Mouse (Mus musculus) T-helper 1 cell (primary cell): ENCODE results near the gene Tbcel.

Source experiments
- in situ Hi-C: fragments of 300-600 bp; cut with MboI, MseI; formaldehyde crosslinking; loops from one replicate; pipeline ENCODE4 v1.15.1; 2025; ENCODE audit warnings: high pct_unique_total_duplicates

Gene Tbcel

GRCm38 (mm10) chr9:42486913-42487312 is 20.7 kb downstream of the Tbcel start:
- in situ Hi-C loops, result no loop called here

- in situ Hi-C loops, result no loop called here
These were observed 22.9 kb downstream of the Tbcel start for GRCm38 (mm10) chr9:42484667-42485066.

- in situ Hi-C loops, result no loop called here
These were observed 24.7 kb downstream of the Tbcel start for GRCm38 (mm10) chr9:42482944-42483343.

- in situ Hi-C loops, result no loop called here
These were observed 31.4 kb downstream of the Tbcel start for GRCm38 (mm10) chr9:42476166-42476565.

- in situ Hi-C loops, result no loop called here
These were observed 33.4 kb downstream of the Tbcel start for GRCm38 (mm10) chr9:42474244-42474643.

GRCm38 (mm10) chr9:42471921-42472747 is 35.5 kb downstream of the Tbcel start:
- in situ Hi-C loops, result no loop called here

GRCm38 (mm10) chr9:42471214-42471613 is 36.4 kb downstream of the Tbcel start:
- in situ Hi-C loops, result no loop called here

GRCm38 (mm10) chr9:42469323-42469722 is 38.3 kb downstream of the Tbcel start:
- in situ Hi-C loops, result no loop called here

GRCm38 (mm10) chr9:42468360-42468759 is 39.2 kb downstream of the Tbcel start:
- in situ Hi-C loops, result no loop called here

- in situ Hi-C loops, result no loop called here
These were observed 40.3 kb downstream of the Tbcel start for GRCm38 (mm10) chr9:42467116-42467815.

- in situ Hi-C loops, result no loop called here
These were observed 41.9 kb downstream of the Tbcel start for GRCm38 (mm10) chr9:42465661-42466091.

- in situ Hi-C loops, result no loop called here
These were observed 43.4 kb downstream of the Tbcel start for GRCm38 (mm10) chr9:42464181-42464580.

- in situ Hi-C loops, result no loop called here
These were observed 44.2 kb downstream of the Tbcel start for GRCm38 (mm10) chr9:42463220-42463989.

GRCm38 (mm10) chr9:42462585-42463219 is 44.9 kb downstream of the Tbcel start:
- in situ Hi-C loops, result no loop called here

GRCm38 (mm10) chr9:42461390-42462108 is 46.1 kb downstream of the Tbcel start:
- in situ Hi-C loops, result no loop called here

- in situ Hi-C loops, result no loop called here
These were observed 47.3 kb downstream of the Tbcel start for GRCm38 (mm10) chr9:42460353-42460752.

- in situ Hi-C loops, result no loop called here
These were observed 47.9 kb downstream of the Tbcel start for GRCm38 (mm10) chr9:42459736-42460135.

- in situ Hi-C loops, result no loop called here
These were observed 48.7 kb downstream of the Tbcel start for GRCm38 (mm10) chr9:42458741-42459515.

GRCm38 (mm10) chr9:42457501-42457900 is 50.1 kb downstream of the Tbcel start:
- in situ Hi-C loops, result no loop called here

GRCm38 (mm10) chr9:42454364-42454763 is 53.2 kb downstream of the Tbcel start:
- in situ Hi-C loops, result no loop called here
